Mouse (Mus musculus): ENCODE results near the gene Pold4. TPM values are rescaled to one million over a fixed set of nuclear protein-coding genes. Genes with fewer than 3 reads are reported as not detected.

Pold4 gene
- polyA plus RNA-seq, 1 experiment from 2014 or later: 17.1 TPM

Small RNA genes lying within 50 kb of the gene (microRNA-seq; reads per million reads assigned to microRNA genes)
- gene Gm26115 (not detected), gene Mir6985 (not detected)

Other genes starting within 250 kb of the Pold4 start
- 11.3 and 12.9 TPM in 2 replicates for gene Acy3, start 245.3 kb upstream of the Pold4 start, polyA plus RNA-seq (2015; fragmentation: Nextera tagmentation; extraction: Ambion mirVana)
- gene Tbx10, start 239.1 kb upstream of the Pold4 start, polyA plus RNA-seq (2015; fragmentation: Nextera tagmentation; extraction: Ambion mirVana): not detected in 2 replicates
- 53.0 and 55.9 TPM in 2 replicates for gene Nudt8, start 231.3 kb upstream of the Pold4 start, polyA plus RNA-seq (2015; fragmentation: Nextera tagmentation; extraction: Ambion mirVana)
- gene Gm49405, start 231.3 kb upstream of the Pold4 start, polyA plus RNA-seq (2015; fragmentation: Nextera tagmentation; extraction: Ambion mirVana): 4.5 and 5.4 TPM in 2 replicates
- gene Doc2g, start 228.6 kb upstream of the Pold4 start, polyA plus RNA-seq (2015; fragmentation: Nextera tagmentation; extraction: Ambion mirVana): 72.2 and 80.1 TPM in 2 replicates
- 513 and 534 TPM in 2 replicates for gene Ndufv1, start 219.1 kb upstream of the Pold4 start, polyA plus RNA-seq (2015; fragmentation: Nextera tagmentation; extraction: Ambion mirVana)
- gene Gstp1, start 193.9 kb upstream of the Pold4 start, polyA plus RNA-seq (2015; fragmentation: Nextera tagmentation; extraction: Ambion mirVana): 387 and 406 TPM in 2 replicates
- 9.2 and 11.1 TPM in 2 replicates for gene Gstp2, start 185.9 kb upstream of the Pold4 start, polyA plus RNA-seq (2015; fragmentation: Nextera tagmentation; extraction: Ambion mirVana)
- 0.30 and 0.93 TPM in 2 replicates for gene Gstp3, start 172.3 kb upstream of the Pold4 start, polyA plus RNA-seq (2015; fragmentation: Nextera tagmentation; extraction: Ambion mirVana)
- gene Cabp2, start 150.3 kb upstream of the Pold4 start, polyA plus RNA-seq (2015; fragmentation: Nextera tagmentation; extraction: Ambion mirVana): not detected in 2 replicates
- 63.6 and 81.7 TPM in 2 replicates for gene Cdk2ap2, start 134.7 kb upstream of the Pold4 start, polyA plus RNA-seq (2015; fragmentation: Nextera tagmentation; extraction: Ambion mirVana)
- gene Pitpnm1, start 131.9 kb upstream of the Pold4 start, polyA plus RNA-seq (2015; fragmentation: Nextera tagmentation; extraction: Ambion mirVana): 17.2 and 26.5 TPM in 2 replicates
- gene Aip, start 106.0 kb upstream of the Pold4 start, polyA plus RNA-seq (2015; fragmentation: Nextera tagmentation; extraction: Ambion mirVana): 78.1 and 92.5 TPM in 2 replicates
- 0.04 TPM in 1 of 2 replicates, not detected in the other for gene Gpr152, start 92.1 kb upstream of the Pold4 start, polyA plus RNA-seq (2015; fragmentation: Nextera tagmentation; extraction: Ambion mirVana)
- gene Cabp4, start 87.9 kb upstream of the Pold4 start, polyA plus RNA-seq (2015; fragmentation: Nextera tagmentation; extraction: Ambion mirVana): not detected in 2 replicates
- gene Coro1b, start 83.3 kb upstream of the Pold4 start, polyA plus RNA-seq (2015; fragmentation: Nextera tagmentation; extraction: Ambion mirVana): 114 and 137 TPM in 2 replicates
- gene Ptprcap, start 78.3 kb upstream of the Pold4 start, polyA plus RNA-seq (2015; fragmentation: Nextera tagmentation; extraction: Ambion mirVana): 3.6 and 33.8 TPM in 2 replicates
- gene Rps6kb2, start 68.5 kb upstream of the Pold4 start, polyA plus RNA-seq (2015; fragmentation: Nextera tagmentation; extraction: Ambion mirVana): 42.2 and 46.1 TPM in 2 replicates
- gene Carns1, start 56.4 kb upstream of the Pold4 start, polyA plus RNA-seq (2015; fragmentation: Nextera tagmentation; extraction: Ambion mirVana): 12.3 TPM in 2 replicates
- gene Tbc1d10c, start 40.6 kb upstream of the Pold4 start, polyA plus RNA-seq (2015; fragmentation: Nextera tagmentation; extraction: Ambion mirVana): 3.0 and 14.9 TPM in 2 replicates
- 666 and 734 TPM in 2 replicates for gene Ppp1ca, start 39.8 kb upstream of the Pold4 start, polyA plus RNA-seq (2015; fragmentation: Nextera tagmentation; extraction: Ambion mirVana)
- gene Rad9a, start 30.2 kb upstream of the Pold4 start, polyA plus RNA-seq (2015; fragmentation: Nextera tagmentation; extraction: Ambion mirVana): 17.3 and 24.1 TPM in 2 replicates
- 0.96 and 1.9 TPM in 2 replicates for gene Clcf1, start 17.7 kb upstream of the Pold4 start, polyA plus RNA-seq (2015; fragmentation: Nextera tagmentation; extraction: Ambion mirVana)
- not detected in 2 replicates for gene AC109138.7, start 17.5 kb upstream of the Pold4 start, polyA plus RNA-seq (2015; fragmentation: Nextera tagmentation; extraction: Ambion mirVana)
- 6.0 and 10.7 TPM in 2 replicates for gene Ssh3, start 37.3 kb downstream of the Pold4 start, polyA plus RNA-seq (2015; fragmentation: Nextera tagmentation; extraction: Ambion mirVana)
- 1.1 and 2.7 TPM in 2 replicates for gene Ankrd13d, start 51.2 kb downstream of the Pold4 start, polyA plus RNA-seq (2015; fragmentation: Nextera tagmentation; extraction: Ambion mirVana)
- gene Grk2, start 74.3 kb downstream of the Pold4 start, polyA plus RNA-seq (2015; fragmentation: Nextera tagmentation; extraction: Ambion mirVana): 9.8 and 18.2 TPM in 2 replicates
- 29.5 and 37.2 TPM in 2 replicates for gene Kdm2a, start 166.4 kb downstream of the Pold4 start, polyA plus RNA-seq (2015; fragmentation: Nextera tagmentation; extraction: Ambion mirVana)
- gene Rhod, start 207.5 kb downstream of the Pold4 start, polyA plus RNA-seq (2015; fragmentation: Nextera tagmentation; extraction: Ambion mirVana): 22.6 and 28.1 TPM in 2 replicates
- 0.68 and 0.98 TPM in 2 replicates for gene Syt12, start 245.5 kb downstream of the Pold4 start, polyA plus RNA-seq (2015; fragmentation: Nextera tagmentation; extraction: Ambion mirVana)

Data from heart, embryonic 15.5 days (tissue).